Mouse (Mus musculus) CH12.LX (cell line): ENCODE measurements around the gene Cgref1. TPM values are rescaled to one million over a fixed set of nuclear protein-coding genes. Genes with fewer than 3 reads are reported as not detected.

Source experiments
- DNase-seq: peaks from one replicate; pipeline ENCODE4 v3.0.0-alpha.2; 2013; ENCODE audit errors: extremely low read depth
- H3K27ac ChIP-seq: 2 replicates; pipeline ENCODE4 v1.5.1; 2012; ENCODE audit warnings: low read depth, mild to moderate bottlenecking, control low read depth, moderate library complexity; ENCODE audit not compliant: insufficient read depth
- H3K27me3 ChIP-seq: replicated peaks from 2 replicates; pipeline ENCODE3; 2012; ENCODE audit warnings: inconsistent platforms
- H3K36me3 ChIP-seq, 2 experiments: replicated peaks in 1 of 2; 2 replicates each; pipeline versions ENCODE3 to v1.6.1; 2012; ENCODE audit warnings: inconsistent platforms in 1 of 2, low read length in 1 of 2, mild to moderate bottlenecking in 1 of 2, mixed read lengths in 1 of 2, moderate library complexity in 1 of 2; ENCODE audit not compliant: control insufficient read depth in 1 of 2, insufficient read depth in 1 of 2
- H3K4me1 ChIP-seq, 2 experiments: 2 replicates each; pipeline ENCODE4 v1.6.1; 2012; ENCODE audit warnings: inconsistent platforms in 1 of 2, moderate library complexity in 1 of 2; ENCODE audit not compliant: insufficient read depth in 2 of 2, control insufficient read depth in 1 of 2
- H3K4me2 ChIP-seq: 2 replicates; pipeline ENCODE4 v1.6.1; 2012; ENCODE audit warnings: low read depth, mild to moderate bottlenecking, control low read depth; ENCODE audit not compliant: poor library complexity, insufficient read depth, severe bottlenecking
- H3K4me3 ChIP-seq, 3 experiments: fragments of 150-350 bp in 1 of 3; sonication (generic) in 1 of 3; replicated peaks in 1 of 3; 2 replicates each; pipeline versions ENCODE3 to v1.5.1; 2011 to 2012; ENCODE audit warnings: low read depth in 2 of 3, low read length in 2 of 3, mild to moderate bottlenecking in 2 of 3, moderate library complexity in 2 of 3, control low read depth in 1 of 3, improper control_type of control experiment in 1 of 3, inconsistent platforms in 1 of 3, mixed read lengths in 1 of 3; ENCODE audit not compliant: poor library complexity in 1 of 3
- H3K79me2 ChIP-seq: replicated peaks from 2 replicates; pipeline ENCODE4 v1.6.1; 2012; ENCODE audit warnings: mild to moderate bottlenecking, moderate library complexity; ENCODE audit not compliant: control insufficient read depth, poor library complexity, insufficient read depth, severe bottlenecking; ENCODE audit errors: extremely low read depth
- H3K9ac ChIP-seq: 2 replicates; pipeline ENCODE4 v1.6.1; 2012; ENCODE audit warnings: low read depth, mild to moderate bottlenecking, control low read depth, moderate library complexity; ENCODE audit not compliant: insufficient read depth
- H3K9me3 ChIP-seq: replicated peaks from 2 replicates; pipeline ENCODE3; 2012; ENCODE audit warnings: low read length, inconsistent platforms, mixed read lengths
- BHLHE40 ChIP-seq: IDR thresholded peaks from 2 replicates; pipeline ENCODE4 v1.6.1; 2011; ENCODE audit warnings: mild to moderate bottlenecking, low read depth, low read length, improper control_type of control experiment
- CHD1 ChIP-seq: IDR thresholded peaks from 2 replicates; pipeline ENCODE4 v1.6.1; 2012; ENCODE audit warnings: low read depth, low read length, improper control_type of control experiment, inconsistent platforms
- CHD2 ChIP-seq: IDR thresholded peaks from 2 replicates; pipeline ENCODE4 v1.6.1; 2011; ENCODE audit warnings: low read length, improper control_type of control experiment
- E2F4 ChIP-seq: IDR thresholded peaks from 2 replicates; pipeline ENCODE4 v1.6.1; 2011; ENCODE audit warnings: low read depth, low read length, improper control_type of control experiment; ENCODE audit not compliant: insufficient replicate concordance
- ELF1 ChIP-seq: IDR thresholded peaks from 2 replicates; pipeline ENCODE4 v1.6.1; 2014; ENCODE audit warnings: low read depth, mild to moderate bottlenecking, inconsistent platforms, low read length, improper control_type of control experiment
- EP300 ChIP-seq: IDR thresholded peaks from 2 replicates; pipeline ENCODE4 v1.6.1; 2011; ENCODE audit warnings: low read length, improper control_type of control experiment
- ETS1 ChIP-seq: conservative IDR thresholded peaks from 2 replicates; pipeline ENCODE4 v1.6.1; 2012; ENCODE audit warnings: low read depth, mild to moderate bottlenecking, inconsistent platforms, low read length, improper control_type of control experiment, moderate library complexity
- HCFC1 ChIP-seq: IDR thresholded peaks from 2 replicates; pipeline ENCODE4 v1.6.1; 2012; ENCODE audit warnings: low read depth, mild to moderate bottlenecking, inconsistent platforms, low read length, improper control_type of control experiment
- IRF4 ChIP-seq: IDR thresholded peaks from 2 replicates; pipeline ENCODE4 v1.6.1; 2014; ENCODE audit warnings: low read depth, mild to moderate bottlenecking, inconsistent platforms, low read length, improper control_type of control experiment
- JUND ChIP-seq: conservative IDR thresholded peaks from 2 replicates; pipeline ENCODE4 v1.6.1; 2011; ENCODE audit warnings: low read depth, low read length, improper control_type of control experiment
- KAT2A ChIP-seq: IDR thresholded peaks from 2 replicates; pipeline ENCODE4 v1.6.1; 2012; ENCODE audit warnings: low read length, improper control_type of control experiment, inconsistent platforms; ENCODE audit not compliant: insufficient replicate concordance
- MAFK ChIP-seq: IDR thresholded peaks from 2 replicates; pipeline ENCODE4 v1.6.1; 2011; ENCODE audit warnings: low read length, improper control_type of control experiment; ENCODE audit not compliant: insufficient replicate concordance
- MAX ChIP-seq: IDR thresholded peaks from 2 replicates; pipeline ENCODE4 v1.6.1; 2011; ENCODE audit warnings: low read length, improper control_type of control experiment
- MAZ ChIP-seq: IDR thresholded peaks from 2 replicates; pipeline ENCODE4 v1.6.1; 2012; ENCODE audit warnings: low read depth, mild to moderate bottlenecking, inconsistent platforms, low read length, improper control_type of control experiment, moderate library complexity
- MEF2A ChIP-seq: IDR thresholded peaks from 2 replicates; pipeline ENCODE4 v1.6.1; 2014; ENCODE audit warnings: low read depth, mild to moderate bottlenecking, inconsistent platforms, low read length, improper control_type of control experiment, borderline replicate concordance
- MXI1 ChIP-seq: IDR thresholded peaks from 2 replicates; pipeline ENCODE4 v1.6.1; 2011; ENCODE audit warnings: mild to moderate bottlenecking, low read depth, low read length, improper control_type of control experiment
- MYC ChIP-seq: IDR thresholded peaks from 2 replicates; pipeline ENCODE4 v1.6.1; 2011; ENCODE audit warnings: low read depth, mild to moderate bottlenecking, improper control_type of control experiment, low read length
- NELFE ChIP-seq: IDR thresholded peaks from 2 replicates; pipeline ENCODE4 v1.6.1; 2011; ENCODE audit warnings: low read depth, low read length, improper control_type of control experiment
- NRF1 ChIP-seq: IDR thresholded peaks from 2 replicates; pipeline ENCODE4 v1.6.1; 2014; ENCODE audit warnings: low read depth, mild to moderate bottlenecking, inconsistent platforms, low read length, improper control_type of control experiment, moderate library complexity
- POLR2A ChIP-seq: IDR thresholded peaks from 2 replicates; pipeline ENCODE4 v1.6.1; 2011; ENCODE audit warnings: low read depth, mild to moderate bottlenecking, improper control_type of control experiment, low read length
- POLR2AphosphoS2 ChIP-seq: IDR thresholded peaks from 2 replicates; pipeline ENCODE4 v1.6.1; 2011; ENCODE audit warnings: low read depth, low read length, improper control_type of control experiment
- RCOR1 ChIP-seq: conservative IDR thresholded peaks from 2 replicates; pipeline ENCODE4 v1.6.1; 2012; ENCODE audit warnings: low read depth, mild to moderate bottlenecking, inconsistent platforms, low read length, improper control_type of control experiment
- SIN3A ChIP-seq: IDR thresholded peaks from 2 replicates; pipeline ENCODE4 v1.6.1; 2012; ENCODE audit warnings: low read length, improper control_type of control experiment, inconsistent platforms
- TBP ChIP-seq: conservative IDR thresholded peaks from 2 replicates; pipeline ENCODE4 v1.6.1; 2011; ENCODE audit warnings: low read depth, low read length, improper control_type of control experiment
- TCF12 ChIP-seq: IDR thresholded peaks from 2 replicates; pipeline ENCODE4 v1.6.1; 2014; ENCODE audit warnings: low read depth, mild to moderate bottlenecking, inconsistent platforms, low read length, improper control_type of control experiment
- UBTF ChIP-seq: IDR thresholded peaks from 2 replicates; pipeline ENCODE4 v1.6.1; 2012; ENCODE audit warnings: low read depth, mild to moderate bottlenecking, inconsistent platforms, low read length, improper control_type of control experiment, moderate library complexity
- ZC3H11A ChIP-seq: IDR thresholded peaks from 2 replicates; pipeline ENCODE4 v1.6.1; 2012; ENCODE audit warnings: low read depth, mild to moderate bottlenecking, inconsistent platforms, low read length, improper control_type of control experiment
- ZKSCAN1 ChIP-seq: IDR thresholded peaks from 2 replicates; pipeline ENCODE4 v1.6.1; 2012; ENCODE audit warnings: low read depth, inconsistent platforms, low read length, improper control_type of control experiment, borderline replicate concordance
- ZMIZ1 ChIP-seq: IDR thresholded peaks from 2 replicates; pipeline ENCODE4 v1.6.1; 2012; ENCODE audit warnings: low read depth, mild to moderate bottlenecking, inconsistent platforms, low read length, improper control_type of control experiment
- ZNF384 ChIP-seq: IDR thresholded peaks from 2 replicates; pipeline ENCODE4 v1.6.1; 2012; ENCODE audit warnings: low read depth, low read length, improper control_type of control experiment, inconsistent platforms
- dilution Hi-C: fragments of 300-500 bp; cut with MboI; formaldehyde crosslinking; loops from 2 replicates; pipeline ENCODE4 v1.14.3; 2020; ENCODE audit warnings: low sequenced_read_pairs; ENCODE audit not compliant: extremely low pct_unique_long_range_greater_than_20kb, extremely low pct_ligation_motif_present
- in situ Hi-C: fragments of 300-500 bp; cut with MboI; formaldehyde crosslinking; loops from 3 replicates; pipeline ENCODE4 v1.14.3; 2019; ENCODE audit warnings: low sequenced_read_pairs, low pct_ligation_motif_present, low pct_unique_long_range_greater_than_20kb, mixed read lengths
- polyA plus RNA-seq: library from polyadenylated mRNA; unstranded; fragments of >175 nt; gene quantifications from 2 replicates; pipeline ENCODE4 v1.2.1, GENCODE M21; 2012; ENCODE audit warnings: low read depth; ENCODE audit not compliant: insufficient read length
- total RNA-seq, 2 experiments: library from RNA; depleted of rRNA; stranded (reverse); fragments of 300-350 nt in 1 of 2; fragments of >200 nt in 1 of 2; gene quantifications; 2 replicates each; pipeline ENCODE4 v1.2.3; 2012 to 2014

Cgref1 gene
- total and polyA plus RNA-seq, 3 experiments: not detected

GRCm38 (mm10) chr5:30888337-30889087 is 56.9 kb downstream of the Cgref1 start, which contains the start of gene Agbl5:
TSS of gene Agbl5 (plus strand) at chr5:30888694.
- in situ Hi-C loops: no loop called here
- peak within 1 kb of the TSS; percentile 53 for H3K4me2 ChIP-seq
- peaks cover 3 to 18% of the 10 kb centered on the region in 2 experiments for H3K4me1 ChIP-seq
- H3K9ac ChIP-seq: peak within 1 kb of the TSS; percentile 75
- peak; percentile 91 for DNase-seq
- TF ChIP-seq RCOR1: peak; percentile 80; the same call in 1 of the 2 replicates
- no peak for TF ChIP-seq EP300
- peak; percentile 96 for TF ChIP-seq ELF1
- no peak for TF ChIP-seq UBTF
- no peak; the same call in 1 of the 2 replicates for TF ChIP-seq ETS1
- peak; percentile 72 for TF ChIP-seq MAZ
- peak; percentile 87; the same call in 1 of the 2 replicates for TF ChIP-seq E2F4
- TF ChIP-seq POLR2AphosphoS2: peak; percentile 71; the same call in 1 of the 2 replicates
- TF ChIP-seq ZKSCAN1: no peak
- TF ChIP-seq BHLHE40: peak; percentile 83
- peak; percentile 69 for TF ChIP-seq CHD2
- TF ChIP-seq MEF2A: peak; percentile 62; the same call in 1 of the 2 replicates
- TF ChIP-seq MAX: peak; percentile 90
- peak; percentile 95 for TF ChIP-seq MYC
- peak; percentile 44 for TF ChIP-seq ZNF384
- no peak for TF ChIP-seq CHD1
- no peak for TF ChIP-seq ZC3H11A
- peak; percentile 99 for TF ChIP-seq TBP
- TF ChIP-seq NRF1: peak; percentile 67
- TF ChIP-seq HCFC1: peak; percentile 76
- TF ChIP-seq MAFK: peak; percentile 95
- TF ChIP-seq KAT2A: peak; percentile 82; the same call in 1 of the 2 replicates
- TF ChIP-seq MXI1: peak; percentile 96
- no peak for TF ChIP-seq JUND
- peak; percentile 63 for TF ChIP-seq POLR2A
- no peak; the same call in 1 of the 2 replicates for TF ChIP-seq NELFE
- no peak; the same call in 1 of the 2 replicates for TF ChIP-seq IRF4
- no peak for TF ChIP-seq ZMIZ1
- TF ChIP-seq TCF12: peak; percentile 60
- TF ChIP-seq SIN3A: peak; percentile 94
- peak within 1 kb of the TSS; percentile 75 to 87 (median 79) for H3K4me3 ChIP-seq
- no peaks in the 10 kb centered on the region for H3K27me3 ChIP-seq
- peaks cover 17 to 35% of the 10 kb centered on the region in 2 experiments for H3K36me3 ChIP-seq
- H3K9me3 ChIP-seq: no peaks in the 10 kb centered on the region
- dilution Hi-C loops: no loop called here
- H3K79me2 ChIP-seq: no peaks in the 10 kb centered on the region
- peak within 1 kb of the TSS; percentile 74 for H3K27ac ChIP-seq
